Mouse (Mus musculus): ENCODE data around the gene Lrrd1.

GRCm38 (mm10) chr5:3889201-3889600, 44.2 kb downstream of the Lrrd1 start:
- TF ChIP-seq CTCF (IDR thresholded peaks at IDR 0.05; ENCODE audit: control insufficient read depth, insufficient read depth, low read length) (no peak), POLR2A (IDR thresholded peaks at IDR 0.05; ENCODE audit: borderline replicate concordance, control insufficient read depth, low read depth, low read length) (no peak)

Data from bone marrow, adult 2 months (tissue).